In genomic region chr16:34262731-34263460, GRCm38 (mm10) we compare ENCODE assay signal across 9 mouse cellular contexts.
DNase-seq lines count a peak whose midpoint lies in the region; ATAC-seq and TF ChIP-seq lines count a peak whose summit lies in the region.
"Had no signal": no experiment of that assay in that cellular context is flagged by ENCODE, and none has a peak within 500 bp of the region (broad histone marks: within the 10 kb centered on the region; RNA-seq: fewer than 3 reads in every experiment).

No protein-coding gene starts in this region.

- WGBS in kidney, embryonic 15.5 days, result 60% methylated on average over 22 of the region's 22 CpGs
- 24% methylated on average over 22 of the region's 22 CpGs for WGBS in heart, embryonic 13.5 days

- no peak for TF ChIP-seq CTCF in cortical plate, adult 2 months (IDR thresholded peaks at IDR 0.05; ENCODE audit: extremely low read depth, insufficient read depth, low read length)

- TF ChIP-seq POLR2A in cortical plate, adult 2 months (IDR thresholded peaks at IDR 0.05; ENCODE audit: extremely low read depth, insufficient read depth, low read length), result peak; percentile 71; the same call in 1 of the 2 replicates

- no peak overlapping the region for H3K27ac ChIP-seq in kidney, embryonic 15.5 days
- peak overlapping the region; percentile 87 for H3K27ac ChIP-seq in cortical plate, adult 2 months (ENCODE audit: insufficient read depth, low read length)
- H3K27ac ChIP-seq in heart, embryonic 13.5 days (replicated peaks), result peak overlapping the region; percentile 73

- peaks cover 4% of the 10 kb centered on the region; the same call in 1 of the 2 replicates for H3K36me3 ChIP-seq in kidney, embryonic 15.5 days
- peaks cover 16% of the 10 kb centered on the region; the same call in 1 of the 2 replicates for H3K36me3 ChIP-seq in heart, embryonic 13.5 days

- no peak; the same call in 1 of the 2 replicates for ATAC-seq in kidney, embryonic 15.5 days (replicated peaks; ENCODE audit: low FRiP score)
- no peak for ATAC-seq in heart, embryonic 13.5 days (ENCODE audit: extremely low read depth, insufficient number of reproducible peaks, low FRiP score, low TSS enrichment)
- no peak for ATAC-seq in monocyte, adult 5-6 weeks (replicated peaks; ENCODE audit: insufficient number of reproducible peaks, low FRiP score, low TSS enrichment, poor library complexity, severe bottlenecking)
- ATAC-seq: Patski had no signal

- H3K4me3 ChIP-seq in kidney, embryonic 15.5 days (replicated peaks), result no peak overlapping the region
- peak overlapping the region; percentile 69 for H3K4me3 ChIP-seq in cortical plate, adult 2 months (ENCODE audit: insufficient read depth, low read length)
- H3K4me3 ChIP-seq in heart, embryonic 13.5 days, result peak overlapping the region; percentile 52

- peak overlapping the region; percentile 18; the same call in 1 of the 2 replicates for H3K4me2 ChIP-seq in kidney, embryonic 15.5 days
- H3K4me2 ChIP-seq in heart, embryonic 13.5 days, result peak overlapping the region; percentile 71

- H3K9ac ChIP-seq in kidney, embryonic 15.5 days, result no peak overlapping the region
- H3K9ac ChIP-seq in heart, embryonic 13.5 days, result peak overlapping the region; percentile 79

- DNase-seq in kidney, adult 8-10 months, result no peak
- DNase-seq in left cerebral cortex, adult 9 months (ENCODE audit: low spot score in 2 of 2), result peak; percentile 51 to 84
- peak; percentile 40 for DNase-seq in yolk sac, embryonic 10.5 days (ENCODE audit: low spot score)
- no peak for DNase-seq in cerebellum, adult 11 months

- H3K4me1 ChIP-seq in kidney, embryonic 15.5 days, result peaks cover 14% of the 10 kb centered on the region
- peaks cover 3% of the 10 kb centered on the region; the same call in 1 of the 2 replicates for H3K4me1 ChIP-seq in cortical plate, adult 2 months (ENCODE audit: control insufficient read depth, insufficient read depth, low read length)
- H3K4me1 ChIP-seq in heart, embryonic 13.5 days, result peaks cover 51% of the 10 kb centered on the region

- H3K27me3 ChIP-seq in kidney, embryonic 15.5 days, result no peaks in the 10 kb centered on the region
- no peaks in the 10 kb centered on the region for H3K27me3 ChIP-seq in heart, embryonic 13.5 days (replicated peaks)
- H3K27me3 ChIP-seq: Patski had no signal

- no peaks in the 10 kb centered on the region for H3K9me3 ChIP-seq in kidney, embryonic 15.5 days (replicated peaks)
- H3K9me3 ChIP-seq in heart, embryonic 13.5 days, result no peaks in the 10 kb centered on the region

Comparison
In these comparisons a context has a peak if more than half of its experiments do, and no peak if none do; other contexts are left out.
1. DNase-seq: peak in left cerebral cortex, adult 9 months (2 of 2) and yolk sac, embryonic 10.5 days (single experiment); none in kidney, adult 8-10 months (0 of 2) and cerebellum, adult 11 months (single experiment).